Mouse (Mus musculus): ENCODE results near the gene Cchcr1.

GRCm38 (mm10) chr17:35532360-35532759, 15.5 kb downstream of the Cchcr1 start:
- no peak for TF ChIP-seq POLR2A (IDR thresholded peaks at IDR 0.05; ENCODE audit: borderline replicate concordance, control insufficient read depth, low read depth, low read length)
- TF ChIP-seq CTCF (IDR thresholded peaks at IDR 0.05; ENCODE audit: control insufficient read depth, insufficient read depth, low read length), result no peak

Data from bone marrow, adult 2 months (tissue).